Mouse (Mus musculus) thymus, postnatal 36 days (tissue): Measurements from ENCODE around the gene C77080.

Experiments used
- DNase-seq, 2 experiments: peaks; one replicate each; pipeline ENCODE4 v3.0.0; 2022; ENCODE audit warnings: mixed read lengths in 2 of 2

Gene C77080

GRCm38 (mm10) chr4:129209504-129209903 is 51.7 kb downstream of the C77080 start:
- no peak for DNase-seq

GRCm38 (mm10) chr4:129206792-129207191 is 54.4 kb downstream of the C77080 start:
- no peak for DNase-seq

- no peak for DNase-seq
These were observed 56.5 kb downstream of the C77080 start for GRCm38 (mm10) chr4:129204655-129205054.

- no peak for DNase-seq
These were observed 63.7 kb downstream of the C77080 start for GRCm38 (mm10) chr4:129197514-129197913.

- no peak for DNase-seq
These were observed 66.9 kb downstream of the C77080 start for GRCm38 (mm10) chr4:129194280-129194679.

- no peak for DNase-seq
These were observed 69.5 kb downstream of the C77080 start for GRCm38 (mm10) chr4:129191691-129192090.

GRCm38 (mm10) chr4:129190538-129190937 is 70.7 kb downstream of the C77080 start:
- DNase-seq, result peak; percentile 8 to 13

GRCm38 (mm10) chr4:129189542-129190519 is 71.4 kb downstream of the C77080 start, which contains the start of the genes S100pbp and Yars:
TSS of gene S100pbp (minus strand) at chr4:129189727.
TSS of gene Yars (plus strand) at chr4:129189760.
- peak; percentile 99 for DNase-seq

- DNase-seq, result peak; percentile 59 to 78
These were observed 72.2 kb downstream of the C77080 start for GRCm38 (mm10) chr4:129188803-129189541.

- no peak for DNase-seq
These were observed 73.1 kb downstream of the C77080 start for GRCm38 (mm10) chr4:129188041-129188659.

GRCm38 (mm10) chr4:129179560-129179959 is 81.6 kb downstream of the C77080 start:
- DNase-seq, result no peak

- no peak for DNase-seq
These were observed 88.7 kb downstream of the C77080 start for GRCm38 (mm10) chr4:129172529-129172928.
